Mouse (Mus musculus): Measurements from ENCODE around the gene Rap1gap2. TPM values are rescaled to one million over a fixed set of nuclear protein-coding genes. Genes with fewer than 3 reads are reported as not detected.

Gene Rap1gap2
- polyA plus RNA-seq (2014; fragmentation: Nextera tagmentation; extraction: Ambion mirVana), result 3.4 and 3.6 TPM in 2 replicates

- Histone ChIP-seq H3K27ac (replicated peaks; ENCODE audit: low read depth, low read length) (no peak within 1 kb of the TSS), H3K4me1 (ENCODE audit: control insufficient read depth, insufficient read depth, low read length) (peaks cover 6% of the 10 kb centered on the region; the same call in 1 of the 2 replicates), H3K27me3 (replicated peaks; ENCODE audit: control insufficient read depth, insufficient read depth, low read length) (peaks cover 46% of the 10 kb centered on the region), H3K4me3 (ENCODE audit: low read depth, low read length) (peak within 1 kb of the TSS; percentile 34), H3K9ac (ENCODE audit: low read depth, low read length) (no peak within 1 kb of the TSS), H3K4me2 (ENCODE audit: low read depth, low read length) (peak within 1 kb of the TSS; percentile 60), H3K9me3 (ENCODE audit: control insufficient read depth, low read length) (no peaks in the 10 kb centered on the region), H3K36me3 (ENCODE audit: control insufficient read depth, insufficient read depth, low read length) (no peaks in the 10 kb centered on the region)
- ATAC-seq (ENCODE audit: low read depth), result 0 out of 2 replicates have a peak, but pooled peaks have one; percentile 33
- DNase-seq (ENCODE audit: low spot score), result no peak
- WGBS, result 2% methylated on average over 44 of the region's 50 CpGs
Observed at GRCm38 (mm10) chr11:74610545-74611176, at the start of gene Rap1gap2. Rap1gap2 (minus strand) TSS chr11:74610915.

GRCm38 (mm10) chr11:74660336-74660735, 49.6 kb upstream of the Rap1gap2 start:
- H3K9ac ChIP-seq (ENCODE audit: low read depth, low read length), result no peak overlapping the region
- H3K9me3 ChIP-seq (ENCODE audit: control insufficient read depth, low read length), result 0 out of 2 replicates have a peak, but pooled peaks cover 5% of the 10 kb centered on the region
- no peak overlapping the region for H3K4me3 ChIP-seq (ENCODE audit: low read depth, low read length)
- H3K27ac ChIP-seq (replicated peaks; ENCODE audit: low read depth, low read length), result no peak overlapping the region
- H3K4me2 ChIP-seq (ENCODE audit: low read depth, low read length), result no peak overlapping the region
- no peaks in the 10 kb centered on the region for H3K4me1 ChIP-seq (ENCODE audit: control insufficient read depth, insufficient read depth, low read length)
- peaks cover 90% of the 10 kb centered on the region for H3K36me3 ChIP-seq (ENCODE audit: control insufficient read depth, insufficient read depth, low read length)
- DNase-seq (ENCODE audit: low spot score) (no peak), ATAC-seq (ENCODE audit: low read depth) (no peak)
- no peaks in the 10 kb centered on the region for H3K27me3 ChIP-seq (replicated peaks; ENCODE audit: control insufficient read depth, insufficient read depth, low read length)
- WGBS, result 92% methylated on average over 13 of the region's 13 CpGs

- H3K9ac ChIP-seq (ENCODE audit: low read depth, low read length), result no peak overlapping the region
- WGBS, result 86% methylated on average over 3 of the region's 3 CpGs
- peaks cover 47% of the 10 kb centered on the region for H3K36me3 ChIP-seq (ENCODE audit: control insufficient read depth, insufficient read depth, low read length)
- no peak overlapping the region for H3K4me3 ChIP-seq (ENCODE audit: low read depth, low read length)
- H3K27me3 ChIP-seq (replicated peaks; ENCODE audit: control insufficient read depth, insufficient read depth, low read length), result no peaks in the 10 kb centered on the region
- no peak overlapping the region for H3K27ac ChIP-seq (replicated peaks; ENCODE audit: low read depth, low read length)
- H3K4me1 ChIP-seq (ENCODE audit: control insufficient read depth, insufficient read depth, low read length), result peaks cover 12% of the 10 kb centered on the region; the same call in 1 of the 2 replicates
- H3K9me3 ChIP-seq (ENCODE audit: control insufficient read depth, low read length), result 0 out of 2 replicates have a peak, but pooled peaks cover 5% of the 10 kb centered on the region
- H3K4me2 ChIP-seq (ENCODE audit: low read depth, low read length), result no peak overlapping the region
- ATAC-seq (ENCODE audit: low read depth), result no peak
- DNase-seq (ENCODE audit: low spot score), result no peak
Observed at GRCm38 (mm10) chr11:74655941-74656340, 45.2 kb upstream of the Rap1gap2 start.

GRCm38 (mm10) chr11:74653385-74653784, 42.7 kb upstream of the Rap1gap2 start:
- Histone ChIP-seq H3K9ac (ENCODE audit: low read depth, low read length) (no peak overlapping the region), H3K27ac (replicated peaks; ENCODE audit: low read depth, low read length) (no peak overlapping the region), H3K9me3 (ENCODE audit: control insufficient read depth, low read length) (0 out of 2 replicates have a peak, but pooled peaks cover 5% of the 10 kb centered on the region), H3K36me3 (ENCODE audit: control insufficient read depth, insufficient read depth, low read length) (peaks cover 21% of the 10 kb centered on the region), H3K4me1 (ENCODE audit: control insufficient read depth, insufficient read depth, low read length) (peaks cover 20% of the 10 kb centered on the region), H3K4me3 (ENCODE audit: low read depth, low read length) (no peak overlapping the region), H3K4me2 (ENCODE audit: low read depth, low read length) (no peak overlapping the region), H3K27me3 (replicated peaks; ENCODE audit: control insufficient read depth, insufficient read depth, low read length) (no peaks in the 10 kb centered on the region)
- peak; percentile 21 for DNase-seq (ENCODE audit: low spot score)
- WGBS, result 42% methylated on average over 6 of the region's 6 CpGs
- ATAC-seq (ENCODE audit: low read depth), result no peak

- Histone ChIP-seq H3K4me1 (ENCODE audit: control insufficient read depth, insufficient read depth, low read length) (peaks cover 20% of the 10 kb centered on the region), H3K9ac (ENCODE audit: low read depth, low read length) (no peak overlapping the region), H3K27ac (replicated peaks; ENCODE audit: low read depth, low read length) (no peak overlapping the region), H3K9me3 (ENCODE audit: control insufficient read depth, low read length) (0 out of 2 replicates have a peak, but pooled peaks cover 3% of the 10 kb centered on the region), H3K4me3 (ENCODE audit: low read depth, low read length) (no peak overlapping the region), H3K27me3 (replicated peaks; ENCODE audit: control insufficient read depth, insufficient read depth, low read length) (no peaks in the 10 kb centered on the region), H3K36me3 (ENCODE audit: control insufficient read depth, insufficient read depth, low read length) (peaks cover 15% of the 10 kb centered on the region), H3K4me2 (ENCODE audit: low read depth, low read length) (no peak overlapping the region)
- WGBS, result 81% methylated on average over 4 of the region's 4 CpGs
- ATAC-seq (ENCODE audit: low read depth) (no peak), DNase-seq (ENCODE audit: low spot score) (no peak)
Observed at GRCm38 (mm10) chr11:74652791-74653191, 42.1 kb upstream of the Rap1gap2 start.

- H3K27ac ChIP-seq (replicated peaks; ENCODE audit: low read depth, low read length), result no peak overlapping the region
Observed at GRCm38 (mm10) chr11:74650576-74651100, 39.9 kb upstream of the Rap1gap2 start.

GRCm38 (mm10) chr11:74649647-74650551, 39.2 kb upstream of the Rap1gap2 start:
- no peak for DNase-seq (ENCODE audit: low spot score)
- WGBS, result under 1% methylated on average over 28 of the region's 53 CpGs

More at GRCm38 (mm10) chr11:74650576-74651100, 39.9 kb upstream of the Rap1gap2 start:
- Histone ChIP-seq H3K4me1 (ENCODE audit: control insufficient read depth, insufficient read depth, low read length) (peaks cover 20% of the 10 kb centered on the region), H3K4me2 (ENCODE audit: low read depth, low read length) (peak overlapping the region; percentile 82), H3K9me3 (ENCODE audit: control insufficient read depth, low read length) (no peaks in the 10 kb centered on the region), H3K27me3 (replicated peaks; ENCODE audit: control insufficient read depth, insufficient read depth, low read length) (no peaks in the 10 kb centered on the region), H3K9ac (ENCODE audit: low read depth, low read length) (peak overlapping the region; percentile 89), H3K36me3 (ENCODE audit: control insufficient read depth, insufficient read depth, low read length) (no peaks in the 10 kb centered on the region), H3K4me3 (ENCODE audit: low read depth, low read length) (peak overlapping the region; percentile 98)
- WGBS, result 61% methylated on average over 4 of the region's 4 CpGs
- DNase-seq (ENCODE audit: low spot score) (no peak), ATAC-seq (ENCODE audit: low read depth) (no peak)

GRCm38 (mm10) chr11:74649095-74649646, 38.5 kb upstream of the Rap1gap2 start, which contains the start of gene Cluh:
Cluh (plus strand) TSS chr11:74649495.
- peak within 1 kb of the TSS; percentile 63 for H3K27ac ChIP-seq (replicated peaks; ENCODE audit: low read depth, low read length)
- H3K4me1 ChIP-seq (ENCODE audit: control insufficient read depth, insufficient read depth, low read length), result peaks cover 20% of the 10 kb centered on the region
- peak within 1 kb of the TSS; percentile 98 for H3K4me3 ChIP-seq (ENCODE audit: low read depth, low read length)
- DNase-seq (ENCODE audit: low spot score) (peak; percentile 97), ATAC-seq (ENCODE audit: low read depth) (peak; percentile 95)
- under 1% methylated on average over 53 of the region's 58 CpGs for WGBS
- no peaks in the 10 kb centered on the region for H3K9me3 ChIP-seq (ENCODE audit: control insufficient read depth, low read length)
- no peaks in the 10 kb centered on the region for H3K36me3 ChIP-seq (ENCODE audit: control insufficient read depth, insufficient read depth, low read length)
- no peaks in the 10 kb centered on the region for H3K27me3 ChIP-seq (replicated peaks; ENCODE audit: control insufficient read depth, insufficient read depth, low read length)
- H3K9ac ChIP-seq (ENCODE audit: low read depth, low read length), result peak within 1 kb of the TSS; percentile 89
- H3K4me2 ChIP-seq (ENCODE audit: low read depth, low read length), result peak within 1 kb of the TSS; percentile 82

More at GRCm38 (mm10) chr11:74649647-74650551, 39.2 kb upstream of the Rap1gap2 start:
- H3K9me3 ChIP-seq (ENCODE audit: control insufficient read depth, low read length), result no peaks in the 10 kb centered on the region
- peak overlapping the region; percentile 98 for H3K4me3 ChIP-seq (ENCODE audit: low read depth, low read length)
- H3K4me1 ChIP-seq (ENCODE audit: control insufficient read depth, insufficient read depth, low read length), result peaks cover 20% of the 10 kb centered on the region
- no peaks in the 10 kb centered on the region for H3K27me3 ChIP-seq (replicated peaks; ENCODE audit: control insufficient read depth, insufficient read depth, low read length)
- no peaks in the 10 kb centered on the region for H3K36me3 ChIP-seq (ENCODE audit: control insufficient read depth, insufficient read depth, low read length)
- ATAC-seq (ENCODE audit: low read depth), result peak; percentile 13
- peak overlapping the region; percentile 63 for H3K27ac ChIP-seq (replicated peaks; ENCODE audit: low read depth, low read length)
- H3K9ac ChIP-seq (ENCODE audit: low read depth, low read length), result peak overlapping the region; percentile 89
- H3K4me2 ChIP-seq (ENCODE audit: low read depth, low read length), result peak overlapping the region; percentile 82
